Mouse (Mus musculus): ENCODE results near the gene Enah. TPM values are rescaled to one million over a fixed set of nuclear protein-coding genes. Genes with fewer than 3 reads are reported as not detected.

The Enah gene
- total RNA-seq, 2 experiments from 2014 or later: 66.5 to 89.1 TPM

Other genes with a start within 250 kb of the Enah start
- gene Lbr, start 176.9 kb downstream of the Enah start, total RNA-seq (2021): 10 to 100 TPM; 17.8 to 18.7 TPM
- 10 to 100 TPM; 34.6 to 37.0 TPM for gene Srp9, start 104.7 kb upstream of the Enah start, total RNA-seq (2021)
- gene Vmn1r1, start 144.5 kb upstream of the Enah start, total RNA-seq (2021): not detected